Mouse (Mus musculus) kidney, adult 8-10 months (tissue): ENCODE results near the gene Pam16.

Source experiments
- DNase-seq, 2 experiments: peaks; one replicate each; pipeline ENCODE4 v3.0.0; 2022

Gene Pam16

GRCm38 (mm10) chr16:4624481-4625110 lies at the start of gene Pam16:
TSS of gene Pam16 (minus strand) at chr16:4624988.
- DNase-seq: peak; percentile 91 to 93

DNA sequence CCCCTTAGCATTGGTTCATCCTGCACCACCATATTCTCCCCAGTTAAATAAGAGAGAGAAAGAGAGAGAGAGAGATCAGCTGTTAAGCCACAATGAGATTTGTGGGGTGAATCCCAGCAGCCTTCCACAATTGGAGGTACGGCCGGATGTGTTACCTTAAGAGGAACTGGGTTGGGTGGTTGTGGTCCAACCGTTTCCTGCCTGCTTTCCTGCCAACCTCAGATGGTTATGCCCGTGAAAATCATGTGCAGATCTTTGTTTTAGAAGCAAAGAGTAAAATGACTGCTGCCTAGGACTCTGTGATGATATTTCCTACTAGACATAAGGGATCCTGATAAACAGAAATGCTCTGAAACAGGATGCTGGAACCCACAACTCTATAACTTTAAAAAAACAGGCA lies 49.3 kb upstream of the Pam16 start:
- DNase-seq: no peak

DNA sequence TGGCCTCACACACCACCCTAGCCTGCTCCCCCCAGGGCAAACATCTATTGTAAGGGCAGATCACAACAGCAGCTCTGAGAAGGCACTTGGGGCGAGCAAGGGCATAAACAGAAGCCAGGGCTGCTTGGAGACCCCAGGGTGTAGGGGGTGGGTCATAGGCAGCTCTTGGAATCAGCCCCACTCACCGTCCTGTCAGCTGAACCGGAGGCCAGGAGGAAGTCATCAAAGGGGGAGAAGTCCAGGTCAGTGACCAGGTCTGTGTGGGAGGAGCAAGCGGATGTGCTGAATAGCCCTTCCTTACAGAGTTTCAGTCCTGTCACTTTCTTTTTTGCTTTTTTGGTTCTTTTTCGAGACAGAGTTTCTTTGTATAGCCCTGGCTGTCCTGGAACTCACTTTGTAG lies 45.5 kb upstream of the Pam16 start:
- peak in 1 of 2 experiments; percentile 46 for DNase-seq

- peak; percentile 84 to 91 for DNase-seq
Observed at GRCm38 (mm10) chr16:4667190-4667808, 42.5 kb upstream of the Pam16 start.

- DNase-seq: peak in 1 of 2 experiments; percentile 72
Observed at GRCm38 (mm10) chr16:4665726-4666125, 40.9 kb upstream of the Pam16 start.

DNA sequence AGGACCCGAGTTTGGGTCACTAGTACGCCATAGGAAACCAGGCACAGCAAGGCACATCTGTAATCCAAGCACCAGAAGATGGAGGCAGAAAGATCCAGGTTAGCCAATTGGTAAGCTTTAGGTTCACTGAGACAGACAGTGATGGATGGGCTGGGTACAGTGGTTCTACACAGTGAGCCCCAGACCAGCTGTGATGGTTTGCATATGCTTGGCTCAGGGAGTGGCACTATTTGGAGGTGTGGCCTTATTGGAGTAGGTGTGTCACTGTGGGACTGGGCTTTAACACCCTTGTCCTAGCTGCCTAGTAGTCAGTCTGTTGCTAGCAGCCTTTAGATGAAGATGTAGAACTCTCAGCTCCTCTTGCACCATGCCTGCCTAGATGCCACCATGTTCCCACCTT lies 39.0 kb upstream of the Pam16 start:
- DNase-seq: no peak

- DNase-seq: no peak
Observed at GRCm38 (mm10) chr16:4661605-4662004, 36.8 kb upstream of the Pam16 start.

GRCm38 (mm10) chr16:4659326-4659725 lies 34.5 kb upstream of the Pam16 start:
- DNase-seq: no peak

GRCm38 (mm10) chr16:4658781-4659245 lies 34.0 kb upstream of the Pam16 start:
- DNase-seq: no peak

DNA sequence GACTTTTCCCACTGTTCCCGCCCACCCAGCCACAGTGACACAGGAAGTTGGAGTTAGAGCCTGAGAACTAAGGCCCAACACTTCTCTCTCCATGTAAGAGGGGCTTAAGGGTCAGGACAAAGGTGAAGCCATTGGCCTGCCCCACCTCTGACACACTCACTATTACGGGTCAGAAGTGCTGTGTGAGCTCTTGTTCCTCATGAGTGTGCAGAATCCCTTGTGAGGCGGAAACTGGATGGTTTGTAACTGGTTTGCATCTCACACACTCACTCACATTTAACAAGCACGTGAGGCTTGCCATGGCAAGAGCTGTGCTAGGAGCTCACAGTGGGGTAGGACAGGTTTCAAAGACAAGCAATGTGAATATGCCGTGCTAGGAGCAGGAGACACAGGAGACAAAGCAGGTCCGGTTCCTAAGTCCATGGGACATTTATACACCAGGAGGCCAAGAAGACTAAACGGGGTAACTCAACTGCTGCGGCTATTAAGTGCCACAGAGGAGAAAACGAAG lies 31.8 kb upstream of the Pam16 start:
- DNase-seq: peak in 1 of 2 experiments; percentile 49

DNA sequence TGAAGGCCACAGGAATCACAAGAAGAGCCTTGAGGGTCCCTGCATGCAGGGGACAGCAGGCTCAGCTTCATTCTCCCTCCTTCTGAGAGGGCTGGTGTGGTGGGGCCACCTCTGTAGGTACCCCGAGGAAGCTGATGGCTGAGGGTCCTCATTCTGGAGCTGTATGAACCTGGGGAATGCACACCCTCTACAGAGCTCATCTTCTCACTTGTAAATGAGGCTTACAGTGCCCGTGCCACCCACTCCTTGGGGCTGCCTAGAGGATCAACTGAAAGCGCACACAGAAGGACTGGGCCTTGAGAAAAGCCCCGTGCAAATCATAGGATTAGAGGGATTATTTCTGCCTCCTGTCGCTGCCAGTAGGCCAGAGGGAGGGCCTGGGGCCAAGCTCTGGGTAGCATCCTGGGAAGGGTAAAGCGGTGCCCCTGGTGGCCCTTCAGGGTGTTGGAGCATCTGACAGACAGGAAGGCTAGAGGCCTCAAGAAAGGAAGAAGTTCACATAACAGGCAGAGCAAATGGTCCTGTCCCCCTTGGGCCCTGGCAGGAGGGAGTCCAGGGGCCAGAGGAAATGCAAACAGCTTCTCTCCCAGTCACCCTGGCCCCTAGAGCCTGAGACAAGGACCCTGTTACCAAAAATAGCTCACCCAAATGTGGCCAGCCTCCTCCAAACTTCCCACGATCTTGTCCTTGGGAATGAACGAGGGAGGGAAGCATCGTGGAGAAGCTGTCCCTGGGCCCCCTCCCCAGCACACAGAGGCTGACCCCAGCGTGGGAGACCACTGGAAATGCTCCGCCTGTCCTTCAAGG lies 31.2 kb upstream of the Pam16 start:
- no peak for DNase-seq

DNA sequence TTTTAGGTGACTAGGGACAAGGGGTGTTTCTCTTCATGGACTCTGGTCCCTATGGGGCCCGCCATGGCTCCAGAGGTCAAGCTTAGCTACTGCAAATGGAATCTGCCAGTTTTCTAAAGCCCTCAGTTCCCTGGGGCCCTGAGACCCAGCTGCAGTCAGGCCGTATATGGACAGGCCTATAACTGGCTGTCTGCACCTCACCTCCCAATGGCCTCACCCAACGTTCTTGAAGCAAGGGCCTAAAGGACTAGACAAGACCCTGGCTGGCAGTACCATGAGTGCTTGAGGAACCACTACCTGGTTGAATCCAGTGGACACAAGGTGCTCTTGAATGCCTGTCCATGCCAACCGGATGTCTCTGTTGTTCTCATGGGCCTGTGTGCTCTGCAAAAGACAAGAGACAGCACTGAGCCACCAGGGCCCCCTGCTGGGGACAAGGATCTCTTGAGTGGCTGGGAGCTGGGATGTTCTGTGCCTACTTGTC lies 30.5 kb upstream of the Pam16 start:
- peak; percentile 67 to 70 for DNase-seq

DNA sequence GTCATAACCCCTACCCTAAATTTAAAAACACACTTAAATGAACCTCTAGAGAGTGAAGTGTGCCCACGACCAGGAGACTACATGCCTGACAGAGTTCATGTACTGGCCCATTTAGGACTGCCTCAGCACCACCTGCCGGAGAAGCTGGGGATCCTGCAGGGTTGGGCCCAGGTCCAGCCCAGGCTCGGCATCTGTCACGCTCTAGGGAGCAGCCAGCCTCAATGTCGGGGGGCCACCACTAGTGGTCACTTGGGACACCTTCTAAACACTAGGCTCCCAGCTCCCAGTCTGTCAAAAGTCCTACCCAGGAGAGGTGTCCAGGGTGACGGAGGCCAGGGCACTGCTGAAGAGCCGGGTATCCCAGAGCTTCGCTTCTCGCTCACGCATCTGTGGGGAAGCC lies 29.9 kb upstream of the Pam16 start:
- peak; percentile 76 to 83 for DNase-seq

GRCm38 (mm10) chr16:4652707-4653416 lies 28.1 kb upstream of the Pam16 start:
- DNase-seq: peak; percentile 55 to 80

DNA sequence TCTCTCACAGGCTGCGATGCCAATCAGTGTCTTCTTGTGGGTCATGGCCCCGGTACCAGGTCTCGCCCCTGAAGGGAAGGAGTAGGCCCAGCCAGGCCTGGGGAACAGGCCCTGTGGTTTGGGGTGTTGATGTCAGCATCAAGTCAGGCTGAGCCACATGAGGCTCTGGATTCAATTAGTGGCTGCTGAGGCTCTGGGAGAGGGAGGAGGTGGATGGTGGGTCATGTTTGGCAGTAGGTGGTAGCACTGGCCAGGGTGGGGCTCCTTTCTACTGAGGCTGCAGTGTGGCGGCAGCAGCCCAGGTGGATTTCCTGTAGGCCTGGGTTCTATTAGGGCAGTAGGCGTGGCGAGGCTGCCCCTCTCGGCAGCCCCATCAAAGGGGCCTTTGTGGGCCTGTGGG lies 26.8 kb upstream of the Pam16 start:
- DNase-seq: no peak

DNA sequence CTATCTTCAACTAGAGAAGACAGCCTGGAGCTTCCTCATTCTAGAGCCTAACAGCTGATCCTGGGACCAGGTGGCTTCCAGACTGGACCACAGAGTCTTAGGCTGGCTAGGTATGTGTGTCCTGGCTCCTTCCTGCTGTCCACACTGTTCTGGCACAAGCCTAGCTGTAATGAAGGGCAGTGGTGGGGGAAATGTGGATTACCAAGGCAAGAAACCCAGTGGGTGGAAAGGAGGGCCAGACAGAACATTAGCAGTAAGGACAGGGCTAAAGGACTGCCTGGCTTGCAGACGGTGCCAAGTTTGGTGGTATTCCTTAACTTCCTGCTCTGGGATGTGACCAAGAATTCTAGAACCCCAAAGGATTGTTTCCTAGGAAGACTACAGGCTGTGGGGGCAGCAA lies 26.3 kb upstream of the Pam16 start:
- no peak for DNase-seq

GRCm38 (mm10) chr16:4650161-4650560 lies 25.4 kb upstream of the Pam16 start:
- no peak for DNase-seq

- DNase-seq: no peak
Observed at GRCm38 (mm10) chr16:4649692-4650091, 24.9 kb upstream of the Pam16 start.

DNA sequence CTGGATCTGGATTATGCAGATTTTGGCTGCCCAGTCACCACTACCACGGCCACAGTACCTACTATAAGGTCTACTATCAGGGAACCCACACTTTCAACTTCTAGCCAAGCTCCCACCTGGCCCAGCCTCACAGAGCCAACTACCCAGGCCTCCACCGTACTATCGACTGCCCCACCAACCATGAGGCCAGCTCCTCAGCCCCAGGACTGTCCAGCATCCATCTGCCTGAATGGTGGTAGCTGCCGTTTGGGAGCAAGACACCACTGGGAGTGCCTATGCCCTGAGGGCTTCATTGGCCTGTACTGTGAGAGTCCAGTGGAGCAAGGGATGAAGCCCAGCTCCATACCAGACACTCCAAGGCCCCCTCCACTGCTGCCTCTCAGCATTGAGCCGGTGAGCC lies 24.4 kb upstream of the Pam16 start:
- DNase-seq: no peak

DNA sequence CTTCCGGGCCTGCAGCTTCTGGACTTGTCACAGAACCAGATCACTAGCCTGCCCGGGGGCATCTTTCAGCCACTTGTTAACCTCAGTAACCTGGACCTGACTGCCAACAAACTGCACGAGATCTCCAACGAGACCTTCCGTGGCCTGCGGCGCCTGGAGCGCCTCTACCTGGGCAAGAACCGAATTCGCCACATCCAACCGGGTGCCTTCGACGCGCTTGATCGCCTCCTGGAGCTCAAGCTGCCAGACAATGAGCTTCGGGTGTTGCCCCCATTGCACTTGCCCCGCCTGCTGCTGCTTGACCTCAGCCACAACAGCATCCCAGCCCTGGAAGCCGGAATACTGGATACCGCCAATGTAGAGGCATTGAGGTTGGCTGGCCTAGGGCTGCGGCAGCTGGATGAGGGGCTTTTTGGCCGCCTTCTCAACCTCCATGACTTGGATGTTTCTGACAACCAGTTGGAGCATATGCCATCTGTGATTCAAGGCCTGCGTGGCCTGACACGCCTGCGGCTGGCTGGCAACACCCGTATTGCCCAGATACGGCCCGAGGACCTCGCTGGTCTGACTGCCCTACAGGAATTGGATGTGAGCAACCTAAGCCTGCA lies 23.7 kb upstream of the Pam16 start:
- DNase-seq: peak; percentile 76

- no peak for DNase-seq
Observed at GRCm38 (mm10) chr16:4647651-4648141, 22.9 kb upstream of the Pam16 start.

GRCm38 (mm10) chr16:4646831-4647230 lies 22.0 kb upstream of the Pam16 start:
- no peak for DNase-seq
